Mouse (Mus musculus): ENCODE measurements around the gene Adamtsl5. TPM values are rescaled to one million over a fixed set of nuclear protein-coding genes. Genes with fewer than 3 reads are reported as not detected.

Adamtsl5 gene
- polyA plus RNA-seq, 1 experiment from 2014 or later, result 1.8 TPM

GRCm38 (mm10) chr10:80313627-80314201 lies 34.5 kb downstream of the Adamtsl5 start:
- Histone ChIP-seq H3K27me3 (ENCODE audit: insufficient read depth, low read length) (peaks cover 61% of the 10 kb centered on the region), H3K9ac (replicated peaks) (no peak overlapping the region), H3K36me3 (replicated peaks; ENCODE audit: insufficient read depth, low read length) (peaks cover 12% of the 10 kb centered on the region), H3K4me3 (ENCODE audit: low read depth, low read length) (no peak overlapping the region), H3K27ac (ENCODE audit: low read depth) (no peak overlapping the region), H3K4me2 (ENCODE audit: low read depth, low read length) (peak overlapping the region; percentile 13; the same call in 1 of the 2 replicates), H3K4me1 (ENCODE audit: insufficient read depth) (peaks cover 18% of the 10 kb centered on the region), H3K9me3 (ENCODE audit: low read length) (no peaks in the 10 kb centered on the region)
- ATAC-seq, result no peak
- DNase-seq, result no peak
- no peak for TF ChIP-seq EP300 (IDR thresholded peaks at IDR 0.05; ENCODE audit: low read depth)
- TF ChIP-seq CTCF (IDR thresholded peaks at IDR 0.05; ENCODE audit: low read depth), result no peak
- whole genome bisulfite sequencing (ENCODE audit: insufficient replicate concordance), result 21% methylated on average over 18 of the region's 20 CpGs

GRCm38 (mm10) chr10:80312586-80313504 lies 35.4 kb downstream of the Adamtsl5 start:
- H3K9me3 ChIP-seq (ENCODE audit: low read length), result no peaks in the 10 kb centered on the region
- DNase-seq (no peak), ATAC-seq (no peak)
- peaks cover 18% of the 10 kb centered on the region for H3K4me1 ChIP-seq (ENCODE audit: insufficient read depth)
- no peak overlapping the region for H3K4me2 ChIP-seq (ENCODE audit: low read depth, low read length)
- WGBS (ENCODE audit: insufficient replicate concordance), result 62% methylated on average over 54 of the region's 54 CpGs
- no peak overlapping the region for H3K27ac ChIP-seq (ENCODE audit: low read depth)
- H3K9ac ChIP-seq (replicated peaks), result no peak overlapping the region
- no peak overlapping the region for H3K4me3 ChIP-seq (ENCODE audit: low read depth, low read length)
- peaks cover 61% of the 10 kb centered on the region for H3K27me3 ChIP-seq (ENCODE audit: insufficient read depth, low read length)
- TF ChIP-seq CTCF (IDR thresholded peaks at IDR 0.05; ENCODE audit: low read depth), result no peak
- TF ChIP-seq EP300 (IDR thresholded peaks at IDR 0.05; ENCODE audit: low read depth), result no peak
- peaks cover 4% of the 10 kb centered on the region; the same call in 1 of the 2 replicates for H3K36me3 ChIP-seq (replicated peaks; ENCODE audit: insufficient read depth, low read length)

DNA sequence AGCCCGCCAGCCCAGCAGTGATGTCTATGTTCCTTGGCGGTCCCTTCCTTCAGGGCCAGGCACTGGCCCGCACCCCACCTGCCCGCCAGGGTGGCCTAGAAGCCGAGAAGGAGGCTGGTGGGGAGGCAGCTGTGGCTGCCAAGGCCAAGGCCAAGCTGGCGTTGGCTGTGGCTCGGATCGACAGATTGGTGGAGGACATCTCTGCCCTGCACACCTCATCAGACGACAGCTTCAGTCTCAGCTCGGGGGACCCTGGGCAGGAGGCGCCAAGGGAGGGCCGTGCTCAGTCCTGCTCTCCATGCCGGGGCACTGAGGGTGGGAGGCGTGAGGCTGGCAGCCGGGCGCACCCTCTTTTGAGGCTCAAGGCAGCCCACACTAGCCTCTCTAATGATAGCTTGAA lies 36.7 kb downstream of the Adamtsl5 start:
- peaks cover 63% of the 10 kb centered on the region for H3K27me3 ChIP-seq (ENCODE audit: insufficient read depth, low read length)
- WGBS (ENCODE audit: insufficient replicate concordance), result 67% methylated on average over 16 of the region's 16 CpGs
- no peak for ATAC-seq

GRCm38 (mm10) chr10:80304862-80305261 lies 43.4 kb downstream of the Adamtsl5 start:
- H3K36me3 ChIP-seq (replicated peaks; ENCODE audit: insufficient read depth, low read length), result no peaks in the 10 kb centered on the region
- DNase-seq (peak; percentile 81), ATAC-seq (peak; percentile 54)
- H3K27ac ChIP-seq (ENCODE audit: low read depth), result no peak overlapping the region
- H3K4me1 ChIP-seq (ENCODE audit: insufficient read depth), result peaks cover 10% of the 10 kb centered on the region; the same call in 1 of the 2 replicates
- peak overlapping the region; percentile 39 for H3K4me2 ChIP-seq (ENCODE audit: low read depth, low read length)
- peaks cover 52% of the 10 kb centered on the region for H3K27me3 ChIP-seq (ENCODE audit: insufficient read depth, low read length)
- peak overlapping the region; percentile 12; the same call in 1 of the 2 replicates for H3K4me3 ChIP-seq (ENCODE audit: low read depth, low read length)
- no peak for TF ChIP-seq CTCF (IDR thresholded peaks at IDR 0.05; ENCODE audit: low read depth)
- no peak for TF ChIP-seq EP300 (IDR thresholded peaks at IDR 0.05; ENCODE audit: low read depth)
- WGBS (ENCODE audit: insufficient replicate concordance), result 6% methylated on average over 25 of the region's 25 CpGs
- no peak overlapping the region; the same call in 1 of the 2 replicates for H3K9ac ChIP-seq (replicated peaks)
- no peaks in the 10 kb centered on the region for H3K9me3 ChIP-seq (ENCODE audit: low read length)

More for the DNA sequence above, 36.7 kb downstream of the Adamtsl5 start:
- no peak for DNase-seq
- peaks cover 7% of the 10 kb centered on the region for H3K4me1 ChIP-seq (ENCODE audit: insufficient read depth)
- no peaks in the 10 kb centered on the region for H3K36me3 ChIP-seq (replicated peaks; ENCODE audit: insufficient read depth, low read length)
- no peaks in the 10 kb centered on the region for H3K9me3 ChIP-seq (ENCODE audit: low read length)
- no peak for TF ChIP-seq CTCF (IDR thresholded peaks at IDR 0.05; ENCODE audit: low read depth)
- TF ChIP-seq EP300 (IDR thresholded peaks at IDR 0.05; ENCODE audit: low read depth), result no peak
- no peak overlapping the region for H3K4me2 ChIP-seq (ENCODE audit: low read depth, low read length)
- no peak overlapping the region for H3K4me3 ChIP-seq (ENCODE audit: low read depth, low read length)
- H3K9ac ChIP-seq (replicated peaks), result no peak overlapping the region
- H3K27ac ChIP-seq (ENCODE audit: low read depth), result no peak overlapping the region

DNA sequence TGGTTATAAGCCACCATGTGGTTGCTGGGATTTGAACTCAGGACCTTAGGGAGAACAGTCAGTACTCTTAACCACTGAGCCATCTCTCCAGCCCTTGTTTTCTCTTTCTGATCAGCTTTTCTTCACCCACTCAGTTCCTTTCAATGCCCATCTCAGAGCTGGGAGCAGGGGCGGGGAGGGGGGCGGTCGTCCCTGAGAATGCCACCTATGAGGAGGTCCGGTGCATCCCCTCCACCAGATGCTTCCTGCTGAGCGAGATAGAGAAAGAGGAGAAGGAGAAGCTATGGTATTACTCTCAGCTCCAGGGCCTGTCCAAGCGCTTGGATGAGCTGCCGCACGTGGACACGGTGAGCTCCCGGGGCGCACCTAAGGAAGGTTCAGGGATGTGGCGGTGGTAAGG lies 43.8 kb downstream of the Adamtsl5 start:
- H3K9me3 ChIP-seq (ENCODE audit: low read length), result no peaks in the 10 kb centered on the region
- peak overlapping the region; percentile 39 for H3K4me2 ChIP-seq (ENCODE audit: low read depth, low read length)
- TF ChIP-seq EP300 (IDR thresholded peaks at IDR 0.05; ENCODE audit: low read depth), result no peak
- peak overlapping the region; percentile 12; the same call in 1 of the 2 replicates for H3K4me3 ChIP-seq (ENCODE audit: low read depth, low read length)
- DNase-seq (no peak), ATAC-seq (peak; percentile 11; the same call in 1 of the 2 replicates)
- H3K27ac ChIP-seq (ENCODE audit: low read depth), result no peak overlapping the region
- no peak overlapping the region; the same call in 1 of the 2 replicates for H3K9ac ChIP-seq (replicated peaks)
- no peaks in the 10 kb centered on the region for H3K36me3 ChIP-seq (replicated peaks; ENCODE audit: insufficient read depth, low read length)
- peaks cover 10% of the 10 kb centered on the region; the same call in 1 of the 2 replicates for H3K4me1 ChIP-seq (ENCODE audit: insufficient read depth)
- peaks cover 56% of the 10 kb centered on the region for H3K27me3 ChIP-seq (ENCODE audit: insufficient read depth, low read length)
- 10% methylated on average over 12 of the region's 12 CpGs for WGBS (ENCODE audit: insufficient replicate concordance)

- peak; percentile 81 for ATAC-seq
These were observed 45.7 kb downstream of the Adamtsl5 start for GRCm38 (mm10) chr10:80302471-80302881.

More at GRCm38 (mm10) chr10:80302471-80302881, 45.7 kb downstream of the Adamtsl5 start:
- Histone ChIP-seq H3K4me3 (ENCODE audit: low read depth, low read length) (no peak overlapping the region), H3K4me1 (ENCODE audit: insufficient read depth) (peaks cover 10% of the 10 kb centered on the region; the same call in 1 of the 2 replicates), H3K4me2 (ENCODE audit: low read depth, low read length) (no peak overlapping the region), H3K9me3 (ENCODE audit: low read length) (no peaks in the 10 kb centered on the region), H3K36me3 (replicated peaks; ENCODE audit: insufficient read depth, low read length) (no peaks in the 10 kb centered on the region), H3K27me3 (ENCODE audit: insufficient read depth, low read length) (peaks cover 76% of the 10 kb centered on the region), H3K27ac (ENCODE audit: low read depth) (no peak overlapping the region), H3K9ac (replicated peaks) (no peak overlapping the region)
- TF ChIP-seq EP300 (IDR thresholded peaks at IDR 0.05; ENCODE audit: low read depth), result no peak
- no peak for TF ChIP-seq CTCF (IDR thresholded peaks at IDR 0.05; ENCODE audit: low read depth)
- 27% methylated on average over 9 of the region's 9 CpGs for WGBS (ENCODE audit: insufficient replicate concordance)
- peak; percentile 80 for DNase-seq

Data from liver, postnatal 0 days (tissue).